Mouse (Mus musculus) limb, embryonic 14.5 days (tissue): ENCODE results near the gene Map4. TPM values are rescaled to one million over a fixed set of nuclear protein-coding genes. Genes with fewer than 3 reads are reported as not detected.
A peak's percentile ranks its signal among the peaks of the same experiment; 100 is the strongest.
"Not testable (repeated sequence)": the region's sequence is repeated elsewhere in the genome, so short reads cannot be mapped to it uniquely, and the experiment has no call there.

ENCODE experiments used
- ATAC-seq: fragments of 200-750 bp; cut with Nextera tagmentation; 2 replicates; pipeline ENCODE4 v1.8.0; 2017; ENCODE audit warnings: low read depth, moderate number of reproducible peaks, moderate TSS enrichment; ENCODE audit not compliant: low FRiP score
- DNase-seq: peaks from one replicate; pipeline ENCODE4 v3.0.0-alpha.2; 2015; ENCODE audit warnings: low spot score
- H3K27ac ChIP-seq: fragments of 300-500 bp; sonication (generic); replicated peaks from 2 replicates; pipeline ENCODE4 v1.5.1; 2014; ENCODE audit warnings: low read depth, mild to moderate bottlenecking, low read length, moderate library complexity, mixed read lengths
- H3K27me3 ChIP-seq: fragments of 300-500 bp; sonication (generic); 2 replicates; pipeline ENCODE4 v1.6.1; 2014; ENCODE audit warnings: low read length, mixed read lengths; ENCODE audit not compliant: control insufficient read depth, insufficient read depth
- H3K36me3 ChIP-seq: fragments of 300-500 bp; sonication (generic); 2 replicates; pipeline ENCODE4 v1.6.1; 2014; ENCODE audit warnings: mild to moderate bottlenecking, low read length, moderate library complexity, mixed read lengths; ENCODE audit not compliant: control insufficient read depth, insufficient read depth
- H3K4me1 ChIP-seq: fragments of 300-500 bp; sonication (generic); 2 replicates; pipeline ENCODE4 v1.6.1; 2014; ENCODE audit warnings: antibody characterized with exemption, low read length, mixed read lengths; ENCODE audit not compliant: control insufficient read depth, insufficient read depth
- H3K4me2 ChIP-seq: fragments of 300-500 bp; sonication (generic); replicated peaks from 2 replicates; pipeline ENCODE4 v1.6.1; 2014; ENCODE audit warnings: low read depth, mild to moderate bottlenecking, low read length, moderate library complexity; ENCODE audit not compliant: severe bottlenecking
- H3K4me3 ChIP-seq: fragments of 300-500 bp; sonication (generic); replicated peaks from 2 replicates; pipeline ENCODE4 v1.5.1; 2014; ENCODE audit warnings: low read length
- H3K9ac ChIP-seq: fragments of 300-500 bp; sonication (generic); 2 replicates; pipeline ENCODE4 v1.6.1; 2014; ENCODE audit warnings: mild to moderate bottlenecking, low read depth, low read length, moderate library complexity; ENCODE audit not compliant: severe bottlenecking
- H3K9me3 ChIP-seq: fragments of 300-500 bp; sonication (generic); 2 replicates; pipeline ENCODE4 v1.6.1; 2016; ENCODE audit warnings: low read length; ENCODE audit not compliant: control insufficient read depth
- POLR2A ChIP-seq: fragments of 200-500 bp; IDR thresholded peaks from 2 replicates; pipeline ENCODE4 v1.8.0; 2012; ENCODE audit warnings: inconsistent platforms, mild to moderate bottlenecking, moderate library complexity, borderline replicate concordance; ENCODE audit not compliant: insufficient read depth, insufficient read length; ENCODE audit errors: extremely low read depth
- WGBS: fragments of 180-500 bp; shearing (Covaris S2); extraction: QIAGEN DNeasy Blood & Tissue Kit; methylation state at CpG from one replicate; pipeline ENCODE4 v1.1.7; 2014; 5-methylcytosine and 5-hydroxymethylcytosine counted together
- polyA plus RNA-seq, 2 experiments: library from polyadenylated mRNA; depleted of rRNA in 1 of 2; stranded (reverse) in 1 of 2; unstranded in 1 of 2; fragments of >200 nt; fragmentation: Nextera tagmentation in 1 of 2; extraction: Ambion mirVana in 1 of 2; gene quantifications; 2 replicates each; pipeline versions ENCODE4 v1.2.1 to v1.2.3; 2012 to 2014

The Map4 gene
- polyA plus RNA-seq, 2 experiments = 76.6 to 161 TPM

DNA sequence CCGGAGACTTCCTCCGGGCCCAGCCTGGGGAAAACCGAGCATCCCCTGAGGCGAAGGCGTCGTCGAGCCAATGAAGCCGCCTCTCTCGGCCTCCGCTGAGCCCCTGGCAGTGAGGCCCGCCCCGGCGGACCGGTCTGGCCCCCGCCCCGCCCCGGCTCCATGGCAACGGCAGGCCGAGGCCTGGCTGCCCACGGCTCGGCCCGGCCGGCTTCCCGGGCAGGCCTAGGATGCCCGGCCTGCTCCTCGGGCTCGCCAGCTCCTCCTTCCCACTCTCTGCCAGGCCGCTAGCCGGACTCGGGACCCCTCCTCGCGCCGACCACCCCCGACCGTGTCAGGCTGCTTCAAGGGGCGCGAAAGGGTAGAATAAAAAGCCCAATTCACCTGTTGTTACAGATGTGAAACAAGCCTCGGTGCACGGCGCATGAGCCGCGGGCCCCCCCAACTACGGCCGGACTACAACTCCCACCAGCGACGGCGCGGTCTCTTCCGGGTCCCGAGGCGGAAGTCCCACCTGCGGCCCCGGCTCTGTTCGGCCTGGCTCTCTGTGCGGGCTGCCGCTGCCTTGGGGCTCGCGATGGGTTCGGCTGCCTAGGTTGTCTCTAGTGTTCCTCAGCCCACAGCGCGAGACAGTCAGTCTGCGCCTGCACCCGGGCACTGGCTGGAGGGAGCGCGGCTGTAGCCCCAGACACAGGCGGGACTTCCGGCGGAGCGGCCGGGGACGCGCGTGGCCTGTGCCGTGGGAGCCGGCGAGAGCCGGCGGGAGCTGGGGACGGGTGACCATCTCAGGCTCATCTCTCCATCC, 185.9 kb downstream of the Map4 start, which contains the start of gene Smarcc1:
Gene Smarcc1 (plus strand): TSS at position 732 of the 802 bp plus-strand sequence.
- Histone ChIP-seq H3K27me3 (no peaks in the 10 kb centered on the region), H3K27ac (peak within 1 kb of the TSS; percentile 94), H3K9ac (peak within 1 kb of the TSS; percentile 94), H3K4me2 (peak within 1 kb of the TSS; percentile 59), H3K4me1 (0 out of 2 replicates have a peak, but pooled peaks cover 8% of the 10 kb centered on the region), H3K4me3 (peak within 1 kb of the TSS; percentile 87), H3K36me3 (peaks cover 36% of the 10 kb centered on the region), H3K9me3 (no peaks in the 10 kb centered on the region)
- peak; percentile 78; the same call in 1 of the 2 replicates for TF ChIP-seq POLR2A
- DNase-seq = peak; percentile 94
- 2% methylated on average over 62 of the region's 79 CpGs for WGBS
- ATAC-seq = peak; percentile 96

DNA sequence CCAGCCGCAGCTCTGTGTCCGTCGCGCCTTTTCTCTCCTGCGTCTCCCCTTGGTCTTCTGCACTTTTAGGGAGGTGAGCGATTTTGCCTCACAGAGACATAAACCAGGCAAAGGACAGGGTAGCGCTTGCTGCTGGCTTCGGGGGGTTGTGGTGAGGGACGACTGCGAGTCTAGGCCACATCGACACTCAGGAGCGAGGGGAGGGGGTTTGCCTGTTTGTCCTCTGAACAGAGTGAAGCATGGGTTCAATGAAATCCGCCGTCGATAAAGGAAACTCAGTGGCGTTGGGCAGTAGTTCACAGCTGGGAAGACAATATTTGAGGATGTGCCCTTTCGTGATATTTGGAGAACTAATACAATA, 186.5 kb downstream of the Map4 start, which contains the start of gene Dhx30:
Gene Dhx30 (minus strand): TSS at position 52 of the 361 bp plus-strand sequence.
- DNase-seq (no peak), ATAC-seq (0 out of 2 replicates have a peak, but pooled peaks have one; percentile 3)
- Histone ChIP-seq H3K4me1 (0 out of 2 replicates have a peak, but pooled peaks cover 8% of the 10 kb centered on the region), H3K4me2 (peak within 1 kb of the TSS; percentile 59), H3K27ac (peak within 1 kb of the TSS; percentile 94), H3K9me3 (no peaks in the 10 kb centered on the region), H3K36me3 (peaks cover 30% of the 10 kb centered on the region), H3K9ac (peak within 1 kb of the TSS; percentile 94), H3K27me3 (no peaks in the 10 kb centered on the region), H3K4me3 (peak within 1 kb of the TSS; percentile 87)
- no peak for TF ChIP-seq POLR2A
- WGBS = 0% methylated on average over 17 of the region's 17 CpGs

DNA sequence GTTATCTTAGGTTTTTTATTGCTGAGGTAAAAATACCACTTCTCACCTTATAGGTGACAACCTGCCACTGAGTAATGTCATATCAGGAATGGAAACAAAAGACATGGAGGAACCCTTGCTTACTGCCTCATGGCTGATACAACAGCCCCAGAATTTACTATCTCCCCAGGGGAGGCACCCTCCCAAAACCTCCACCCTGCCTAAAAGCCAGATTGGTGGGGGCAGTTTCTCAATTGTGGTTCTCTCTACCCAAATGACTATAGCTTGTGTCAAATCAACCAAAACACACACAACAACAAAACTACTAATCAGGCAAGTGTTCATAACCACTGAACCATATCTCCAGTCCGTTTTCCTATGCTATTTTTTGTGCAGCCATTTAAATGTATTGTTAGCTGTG, 187.0 kb downstream of the Map4 start:
- Histone ChIP-seq H3K9ac (peak overlapping the region; percentile 94), H3K9me3 (no peaks in the 10 kb centered on the region), H3K27me3 (no peaks in the 10 kb centered on the region), H3K4me1 (0 out of 2 replicates have a peak, but pooled peaks cover 8% of the 10 kb centered on the region), H3K36me3 (peaks cover 25% of the 10 kb centered on the region), H3K4me3 (peak overlapping the region; percentile 87), H3K27ac (peak overlapping the region; percentile 94; the same call in 1 of the 2 replicates), H3K4me2 (peak overlapping the region; percentile 59)
- WGBS = 70% methylated on average over 1 of the region's 1 CpGs
- no peak for ATAC-seq
- TF ChIP-seq POLR2A = no peak
- no peak for DNase-seq

- 0 out of 2 replicates have a peak, but pooled peaks cover 8% of the 10 kb centered on the region for H3K4me1 ChIP-seq
- 45% methylated on average over 4 of the region's 4 CpGs for WGBS
- DNase-seq (no peak), ATAC-seq (no peak)
- no peak overlapping the region for H3K4me3 ChIP-seq
- H3K36me3 ChIP-seq = peaks cover 6% of the 10 kb centered on the region; the same call in 1 of the 2 replicates
- no peaks in the 10 kb centered on the region for H3K27me3 ChIP-seq
- H3K4me2 ChIP-seq = no peak overlapping the region
- no peak overlapping the region for H3K9ac ChIP-seq
- no peak overlapping the region for H3K27ac ChIP-seq
- H3K9me3 ChIP-seq = no peaks in the 10 kb centered on the region
- no peak for TF ChIP-seq POLR2A
Measured at GRCm38 (mm10) chr9:110121424-110121823, 190.2 kb downstream of the Map4 start.

- Histone ChIP-seq H3K9me3 (no peaks in the 10 kb centered on the region), H3K4me3 (no peak overlapping the region), H3K9ac (no peak overlapping the region), H3K36me3 (peaks cover 6% of the 10 kb centered on the region; the same call in 1 of the 2 replicates), H3K27me3 (no peaks in the 10 kb centered on the region), H3K4me2 (no peak overlapping the region), H3K4me1 (0 out of 2 replicates have a peak, but pooled peaks cover 4% of the 10 kb centered on the region), H3K27ac (no peak overlapping the region)
- DNase-seq (no peak), ATAC-seq (no peak)
- 79% methylated on average over 2 of the region's 2 CpGs for WGBS
- no peak for TF ChIP-seq POLR2A
Measured at GRCm38 (mm10) chr9:110123322-110123721, 192.1 kb downstream of the Map4 start.

DNA sequence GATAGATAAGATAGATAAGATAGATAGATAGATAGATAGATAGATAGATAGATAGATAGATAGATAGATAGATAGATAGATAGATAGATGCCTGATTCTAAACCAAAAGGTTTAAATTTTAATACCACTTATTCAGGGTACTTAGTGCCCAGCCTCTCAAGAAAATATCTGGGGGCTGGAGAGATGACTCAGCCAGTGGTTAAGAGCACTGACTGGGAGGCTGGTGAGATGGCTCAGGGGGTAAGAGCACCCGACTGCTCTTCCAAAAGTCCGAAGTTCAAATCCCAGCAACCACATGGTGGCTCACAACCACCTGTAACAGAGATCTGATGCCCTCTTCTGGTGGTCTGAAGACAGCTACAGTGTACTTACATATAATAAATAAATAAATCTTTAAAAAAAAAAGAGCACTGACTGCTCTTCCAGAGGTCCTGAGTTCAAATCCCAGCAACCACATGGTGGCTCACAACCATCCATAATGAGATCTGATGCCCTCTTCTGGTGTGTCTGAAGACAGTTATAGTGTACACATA, 192.8 kb downstream of the Map4 start:
- H3K27me3 ChIP-seq, H3K36me3 ChIP-seq, H3K4me1 ChIP-seq, H3K4me2 ChIP-seq, DNase-seq, H3K4me3 ChIP-seq, H3K27ac ChIP-seq, H3K9me3 ChIP-seq, ATAC-seq, H3K9ac ChIP-seq: not testable (repeated sequence)
- WGBS = 44% methylated on average over 2 of the region's 2 CpGs
